In the genomic region with DNA sequence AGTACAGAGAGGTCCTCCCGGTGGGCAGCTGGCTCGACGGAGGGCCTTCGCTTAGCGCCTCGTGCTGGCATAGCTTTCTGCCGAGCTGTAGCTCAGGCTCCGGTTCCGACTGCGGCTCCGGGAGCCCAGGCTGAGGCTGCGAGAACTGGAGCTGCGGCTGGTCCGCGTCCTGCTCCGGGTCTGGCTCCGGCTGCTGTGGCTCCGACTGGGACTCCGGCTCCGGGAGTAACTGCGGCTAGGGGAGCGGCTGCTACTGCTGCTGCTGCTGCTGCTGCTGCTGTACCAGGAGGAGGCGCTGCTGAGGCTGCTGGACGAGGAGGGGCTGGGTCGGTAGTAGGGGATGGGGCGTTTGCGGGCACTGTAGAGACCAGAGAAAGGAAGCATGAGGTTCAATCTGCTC, we compare ENCODE assay signal across 11 mouse cellular contexts. TPM values are rescaled to one million over a fixed set of nuclear protein-coding genes. Genes with fewer than 3 reads are reported as not detected.
DNase-seq lines count a peak whose midpoint lies in the region; ATAC-seq and TF ChIP-seq lines count a peak whose summit lies in the region.
"Had no signal": no experiment of that assay in that cellular context is flagged by ENCODE, and none has a peak within 500 bp of the region (broad histone marks: within the 10 kb centered on the region; RNA-seq: fewer than 3 reads in every experiment).

No protein-coding gene starts in this region.

- H3K9ac ChIP-seq in forebrain, postnatal 0 days, result no peak overlapping the region
- H3K9ac ChIP-seq in kidney, embryonic 16.5 days (replicated peaks; ENCODE audit: low read length), result no peak overlapping the region
- H3K9ac ChIP-seq: embryonic facial prominence, embryonic 13.5 days; heart, embryonic 13.5 days had no signal

- TF ChIP-seq CTCF in forebrain, postnatal 0 days (IDR thresholded peaks at IDR 0.05; ENCODE audit: low read depth), result peak; percentile 64

- no peaks in the 10 kb centered on the region for H3K9me3 ChIP-seq in forebrain, postnatal 0 days (ENCODE audit: low read length)
- H3K9me3 ChIP-seq in kidney, embryonic 16.5 days (ENCODE audit: low read length), result no peaks in the 10 kb centered on the region
- H3K9me3 ChIP-seq: embryonic facial prominence, embryonic 13.5 days; heart, embryonic 13.5 days had no signal

- H3K4me3 ChIP-seq in forebrain, postnatal 0 days (ENCODE audit: low read depth, low read length), result no peak overlapping the region
- H3K4me3 ChIP-seq in kidney, embryonic 16.5 days (ENCODE audit: low read length), result no peak overlapping the region
- H3K4me3 ChIP-seq: embryonic facial prominence, embryonic 13.5 days; heart, embryonic 13.5 days had no signal

- no peak overlapping the region for H3K4me2 ChIP-seq in forebrain, postnatal 0 days (ENCODE audit: low read depth)
- H3K4me2 ChIP-seq in kidney, embryonic 16.5 days (replicated peaks; ENCODE audit: low read depth, low read length), result no peak overlapping the region
- H3K4me2 ChIP-seq: embryonic facial prominence, embryonic 13.5 days; heart, embryonic 13.5 days had no signal

- intact Hi-C loops in left cerebral cortex, postnatal 4 days (cut with DNase I), result no loop called here

- ATAC-seq in forebrain, postnatal 0 days, result no peak
- no peak for ATAC-seq in granulocyte monocyte progenitor cell, adult 5-6 weeks (replicated peaks; ENCODE audit: poor library complexity, severe bottlenecking)
- ATAC-seq in kidney, embryonic 16.5 days (ENCODE audit: low FRiP score, low TSS enrichment), result no peak

- H3K27me3 ChIP-seq in forebrain, postnatal 0 days (ENCODE audit: insufficient read depth, low read length), result no peaks in the 10 kb centered on the region
- H3K27me3 ChIP-seq in kidney, embryonic 16.5 days (ENCODE audit: insufficient read depth, low read length), result peaks cover 4% of the 10 kb centered on the region; the same call in 1 of the 2 replicates

- peaks cover 19% of the 10 kb centered on the region for H3K36me3 ChIP-seq in forebrain, postnatal 0 days (ENCODE audit: insufficient read depth)
- no peaks in the 10 kb centered on the region for H3K36me3 ChIP-seq in kidney, embryonic 16.5 days (ENCODE audit: insufficient read depth, low read length)
- H3K36me3 ChIP-seq: embryonic facial prominence, embryonic 13.5 days; heart, embryonic 13.5 days had no signal

- peak; percentile 39 for DNase-seq in embryo, embryonic 10 days (ENCODE audit: low spot score)
- DNase-seq in embryo, embryonic 10.5 days (ENCODE audit: low spot score), result no peak
- peak; percentile 62 for DNase-seq in left cerebral cortex, postnatal 4 days
- no peak for DNase-seq in left cerebral cortex, adult 8-10 months (ENCODE audit: low spot score in 2 of 2)
- peak; percentile 79 for DNase-seq in ES-CJ7 (ENCODE audit: low read depth, low spot score)
- DNase-seq in forebrain, postnatal 0 days, result no peak
- DNase-seq: kidney, postnatal 36 days had no signal

- peaks cover 14% of the 10 kb centered on the region; the same call in 1 of the 2 replicates for H3K4me1 ChIP-seq in forebrain, postnatal 0 days (ENCODE audit: insufficient read depth)
- H3K4me1 ChIP-seq in kidney, embryonic 16.5 days (ENCODE audit: insufficient read depth, low read length), result peaks cover 5% of the 10 kb centered on the region; the same call in 1 of the 2 replicates

- 55% methylated on average over 27 of the region's 27 CpGs for WGBS in forebrain, postnatal 0 days
- WGBS in kidney, embryonic 16.5 days, result 61% methylated on average over 27 of the region's 27 CpGs

- peak overlapping the region; percentile 15; the same call in 1 of the 2 replicates for H3K27ac ChIP-seq in forebrain, postnatal 0 days (ENCODE audit: low read depth, low read length)
- H3K27ac ChIP-seq in kidney, embryonic 16.5 days (ENCODE audit: low read length), result no peak overlapping the region
- H3K27ac ChIP-seq: embryonic facial prominence, embryonic 13.5 days; heart, embryonic 13.5 days had no signal

RNA-seq across cellular contexts. Expression of gene Hspb8, which starts 21.9 kb away (rescaled TPM):
- 1 to 10 TPM; 4.0 to 5.6 TPM for total RNA-seq in left cerebral cortex, postnatal 4 days (2021)
- total RNA-seq in left cerebral cortex, adult 8-10 months (2022), result 10 to 100 TPM in 3 of 4 experiments, 1 to 10 TPM in 1; 8.3 to 12.4 (median 11.7) TPM
- total RNA-seq in forebrain, postnatal 0 days (2014; rRNA removed), result 13.2 and 14.0 TPM in 2 replicates
- polyA plus RNA-seq in forebrain, postnatal 0 days (2015; fragmentation: Nextera tagmentation; extraction: Ambion mirVana), result 8.6 and 10.6 TPM in 2 replicates
- not detected in 2 replicates for total RNA-seq in granulocyte monocyte progenitor cell, adult 5-6 weeks (2014; fragmentation: Nextera tagmentation)
- total RNA-seq in granulocyte monocyte progenitor cell, adult 5-6 weeks (2017), result not detected in 2 replicates
- 5.7 and 6.6 TPM in 2 replicates for polyA plus RNA-seq in kidney, embryonic 16.5 days (2015; fragmentation: Nextera tagmentation; extraction: Ambion mirVana)

Comparison
In these comparisons a context has a peak if more than half of its experiments do, and no peak if none do; other contexts are left out.
1. DNase-seq: peak in embryo, embryonic 10 days (single experiment), left cerebral cortex, postnatal 4 days (single experiment) and ES-CJ7 (single experiment); none in embryo, embryonic 10.5 days (single experiment), left cerebral cortex, adult 8-10 months (0 of 2) and forebrain, postnatal 0 days (single experiment).
2. RNA of gene Hspb8, which starts 21.9 kb away (total RNA-seq): 13.2 to 14.0 TPM in forebrain, postnatal 0 days, 8.3 to 12.4 TPM in left cerebral cortex, adult 8-10 months and 4.0 to 5.6 TPM in left cerebral cortex, postnatal 4 days; not detected in granulocyte monocyte progenitor cell, adult 5-6 weeks; every median in the first group is over 4 times any median in the second.